Mouse (Mus musculus) retina, postnatal 1 day (tissue): ENCODE data around the gene Mogs.

Experiments
- DNase-seq: peaks from one replicate; pipeline ENCODE4 v3.0.0-alpha.2; 2012

Mogs gene

DNA sequence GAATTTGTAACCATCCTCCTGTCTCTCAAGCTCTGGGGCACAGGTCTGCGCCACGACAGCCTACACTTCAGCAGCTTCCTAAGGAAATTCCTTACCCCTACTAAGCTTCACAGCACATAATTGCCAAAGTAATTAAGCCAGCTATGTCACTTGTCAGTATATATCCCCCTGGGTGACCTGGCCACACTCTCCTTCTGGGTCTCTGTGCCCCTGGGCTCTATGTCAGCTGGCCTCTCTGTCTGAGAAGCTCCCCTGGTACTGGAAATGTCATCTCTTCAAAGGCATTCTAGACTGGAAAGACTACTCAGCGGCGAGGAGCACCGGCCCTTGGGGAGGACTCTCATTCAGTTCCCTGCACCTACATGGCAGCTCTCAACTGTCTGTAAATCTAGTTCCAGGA is 7.7 kb downstream of the Mogs start:
- no peak for DNase-seq

DNA sequence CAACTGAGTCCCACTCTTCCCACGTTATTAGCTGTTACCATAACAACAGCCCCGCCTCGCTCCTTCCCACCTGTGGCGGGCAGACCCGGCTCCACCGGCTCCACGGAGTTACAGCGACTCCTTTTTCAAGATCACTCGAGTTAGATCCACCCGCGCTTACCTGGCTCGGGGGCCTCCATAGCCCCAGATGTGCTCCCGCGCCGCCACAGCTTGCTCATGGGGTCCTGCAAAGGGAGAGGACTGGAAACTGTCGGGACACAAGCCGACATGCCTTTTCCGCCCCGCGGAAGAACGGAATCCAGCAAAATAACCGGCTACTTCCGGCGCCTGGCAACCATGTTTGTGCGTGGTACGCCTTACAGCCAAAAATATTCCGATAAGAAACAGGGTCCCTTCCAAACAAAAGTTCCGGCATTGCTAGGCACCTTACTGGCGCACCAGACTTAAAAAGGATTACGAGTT is 9.6 kb downstream of the Mogs start:
- DNase-seq = peak; percentile 98

DNA sequence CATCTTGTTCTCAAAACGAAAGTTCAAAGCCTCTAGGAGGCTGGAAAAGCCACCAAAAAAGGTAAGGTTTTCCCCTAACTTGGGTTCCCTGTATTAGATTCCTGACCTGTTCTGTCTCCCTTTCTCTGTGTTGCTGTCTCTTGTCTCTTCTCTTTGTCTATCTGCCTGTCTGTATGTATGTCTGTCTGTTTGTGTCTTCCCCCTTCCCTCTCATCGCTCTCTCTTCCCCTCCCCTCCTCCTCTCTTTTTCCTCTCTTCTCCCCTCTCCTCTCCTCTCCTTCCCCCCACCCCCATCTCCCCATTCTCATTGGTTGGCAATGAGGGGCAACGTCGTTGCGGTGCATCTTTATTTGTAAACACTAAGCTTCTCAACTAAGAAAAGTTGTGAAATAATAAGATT is 10.0 kb downstream of the Mogs start, which contains the start of gene Ino80b:
Ino80b (minus strand) TSS at position 101 of the 400 bp plus-strand sequence.
- DNase-seq = no peak

DNA sequence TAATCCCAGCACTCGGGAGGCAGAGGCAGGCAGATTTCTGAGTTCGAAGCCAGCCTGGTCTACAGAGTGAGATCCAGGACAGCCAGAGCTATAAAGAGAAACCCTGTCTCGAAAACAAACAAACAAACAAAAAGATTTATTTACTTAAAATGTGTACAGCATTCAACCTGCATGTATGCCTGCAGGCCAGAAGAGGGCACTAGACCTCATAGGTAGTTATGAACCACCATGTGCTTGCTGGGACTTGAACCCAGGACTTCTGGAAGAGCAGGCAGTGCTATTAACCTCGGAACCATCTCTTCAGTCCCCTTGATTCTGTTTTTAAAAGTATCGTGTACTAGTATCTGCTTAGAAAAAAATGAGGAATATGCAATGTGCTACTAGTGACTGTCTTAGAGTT is 12.1 kb downstream of the Mogs start:
- DNase-seq = no peak

DNA sequence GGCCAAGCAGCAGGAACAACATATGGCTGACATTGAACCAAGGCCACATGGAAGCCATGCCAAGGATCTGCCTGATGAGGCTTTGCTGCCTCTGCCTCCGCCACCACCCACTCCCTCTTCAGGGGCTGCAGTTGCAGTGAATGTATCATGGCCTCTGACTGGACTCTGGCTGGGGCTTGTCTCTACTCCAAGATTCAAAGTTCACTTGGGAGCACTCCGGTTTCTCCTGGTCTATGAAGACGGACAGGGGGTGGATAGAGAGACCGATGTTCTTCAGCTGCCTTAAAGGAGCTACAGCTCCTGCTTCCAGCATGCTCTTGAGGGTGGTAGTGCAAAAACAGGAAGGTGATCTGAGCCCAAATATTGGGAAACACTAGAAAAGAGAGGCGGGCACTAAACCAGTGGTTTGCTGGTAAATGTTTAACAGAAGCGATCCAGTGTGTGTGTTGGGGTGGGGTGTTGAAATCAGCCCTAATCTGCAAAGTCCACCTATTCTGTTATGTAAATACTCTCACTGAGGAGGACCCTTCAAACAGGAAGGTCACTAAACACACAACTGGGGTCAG is 16.3 kb downstream of the Mogs start:
- DNase-seq = no peak

DNA sequence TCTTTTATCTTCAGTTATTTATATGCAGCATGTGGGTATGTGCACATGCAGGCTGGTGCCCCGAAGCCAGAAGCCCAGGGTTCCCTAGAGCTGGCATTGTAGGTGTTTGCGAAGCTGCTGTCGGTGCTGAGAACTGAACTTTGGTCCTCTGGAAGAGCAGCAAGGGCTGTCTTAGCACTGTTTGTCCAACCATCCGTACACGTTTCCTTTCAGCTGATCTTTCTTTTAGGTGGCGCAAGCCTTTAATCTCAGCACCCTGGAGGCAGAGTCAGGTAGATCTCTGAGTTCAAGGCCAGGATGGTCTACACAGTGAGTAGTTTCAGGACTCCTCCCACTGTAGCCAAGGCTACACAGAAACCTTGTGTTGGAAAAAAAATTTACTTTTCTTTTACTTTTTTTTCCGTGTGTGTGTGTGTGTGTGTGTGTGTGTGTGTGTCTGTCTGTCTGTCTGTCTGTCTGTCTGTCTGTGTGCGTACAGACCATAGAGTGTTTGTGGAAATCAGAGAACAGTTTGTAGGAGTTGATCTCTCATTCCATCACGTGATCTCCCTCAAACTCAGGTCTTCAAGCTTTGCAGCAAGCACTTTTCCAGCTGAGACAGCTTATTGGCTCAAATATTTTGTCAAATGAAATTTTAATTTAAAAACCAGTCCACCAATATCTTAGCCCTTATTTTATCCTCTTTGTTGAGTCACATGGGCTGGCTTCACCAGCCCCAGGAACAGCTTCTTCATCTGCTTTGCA is 17.1 kb downstream of the Mogs start:
- DNase-seq = no peak

DNA sequence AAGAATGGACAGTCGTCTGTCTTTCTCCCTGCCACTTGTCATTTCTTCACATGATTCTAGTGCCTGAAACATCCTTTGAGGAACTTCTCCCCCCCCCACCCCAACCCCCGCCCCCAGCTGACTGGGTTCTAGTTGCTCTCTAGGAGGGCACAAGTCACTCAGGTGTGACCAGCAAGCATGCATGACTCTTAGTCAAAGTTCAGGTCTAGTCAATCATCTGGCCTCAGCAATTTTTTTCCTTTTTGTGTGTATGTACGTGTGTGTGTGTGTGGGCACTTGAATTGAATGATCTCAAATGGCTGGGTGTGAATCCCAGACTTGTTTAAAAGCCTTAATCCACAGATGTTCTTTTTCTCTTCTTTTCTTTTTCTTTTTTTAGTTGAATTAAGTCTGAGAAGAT is 18.9 kb downstream of the Mogs start:
- DNase-seq = no peak

DNA sequence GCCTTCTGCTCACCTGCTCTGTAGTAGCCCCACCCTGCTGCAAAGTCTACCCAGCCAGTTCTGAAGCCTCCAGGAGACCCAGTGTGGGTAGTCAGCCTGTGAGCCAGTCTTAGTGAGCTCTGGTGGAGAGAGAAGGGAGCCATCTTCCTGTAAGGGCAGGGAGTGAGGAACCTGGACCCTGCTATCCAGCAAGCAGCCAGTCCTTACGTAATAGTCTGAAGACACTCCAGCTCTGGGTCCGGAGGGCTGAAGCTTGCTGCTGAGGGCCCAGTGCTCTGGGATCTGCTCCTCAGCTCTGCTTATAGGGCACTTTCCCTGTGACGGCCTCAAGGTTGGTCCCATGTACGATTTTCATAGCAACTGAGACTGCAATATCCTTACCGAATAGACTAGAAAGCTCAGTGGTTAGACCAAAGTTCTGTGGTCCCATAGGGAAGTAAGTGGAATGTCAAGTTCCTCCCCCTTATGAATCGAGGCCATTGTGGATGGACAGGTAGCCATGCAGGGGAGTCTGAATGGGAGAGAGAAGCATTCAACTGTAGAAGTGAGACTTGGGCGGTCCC is 19.7 kb downstream of the Mogs start, which contains the start of gene Rtkn:
Rtkn (plus strand) TSS at position 513 of the 563 bp plus-strand sequence.
- DNase-seq = no peak

DNA sequence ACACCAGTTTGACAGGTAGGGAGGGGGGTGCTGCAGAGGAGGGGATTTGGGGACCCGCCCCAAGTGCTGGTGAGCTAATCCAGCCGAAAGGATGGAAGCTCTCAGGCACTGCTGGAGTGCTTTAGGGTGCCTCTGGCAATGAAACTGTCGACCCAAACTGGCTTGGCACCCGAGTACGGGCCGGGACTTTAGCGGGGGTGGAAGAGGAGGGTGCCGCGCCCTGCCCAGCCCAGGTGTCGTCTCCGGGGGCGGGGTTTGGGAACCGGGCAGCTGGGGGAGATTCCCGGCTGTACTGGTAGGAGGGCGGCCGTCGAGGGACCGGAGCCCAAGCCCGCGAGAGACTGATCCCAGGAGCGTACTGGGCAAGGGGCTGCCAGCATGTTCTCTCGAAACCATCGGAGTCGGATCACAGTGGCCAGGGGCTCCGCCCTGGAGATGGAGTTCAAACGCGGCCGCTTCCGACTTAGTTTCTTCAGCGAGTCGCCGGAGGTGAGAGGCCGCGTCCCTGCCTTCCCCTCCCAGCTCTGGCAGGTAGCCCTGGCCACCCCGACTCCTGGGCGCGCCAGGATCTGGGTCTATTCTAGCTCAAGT is 20.4 kb downstream of the Mogs start:
- no peak for DNase-seq

DNA sequence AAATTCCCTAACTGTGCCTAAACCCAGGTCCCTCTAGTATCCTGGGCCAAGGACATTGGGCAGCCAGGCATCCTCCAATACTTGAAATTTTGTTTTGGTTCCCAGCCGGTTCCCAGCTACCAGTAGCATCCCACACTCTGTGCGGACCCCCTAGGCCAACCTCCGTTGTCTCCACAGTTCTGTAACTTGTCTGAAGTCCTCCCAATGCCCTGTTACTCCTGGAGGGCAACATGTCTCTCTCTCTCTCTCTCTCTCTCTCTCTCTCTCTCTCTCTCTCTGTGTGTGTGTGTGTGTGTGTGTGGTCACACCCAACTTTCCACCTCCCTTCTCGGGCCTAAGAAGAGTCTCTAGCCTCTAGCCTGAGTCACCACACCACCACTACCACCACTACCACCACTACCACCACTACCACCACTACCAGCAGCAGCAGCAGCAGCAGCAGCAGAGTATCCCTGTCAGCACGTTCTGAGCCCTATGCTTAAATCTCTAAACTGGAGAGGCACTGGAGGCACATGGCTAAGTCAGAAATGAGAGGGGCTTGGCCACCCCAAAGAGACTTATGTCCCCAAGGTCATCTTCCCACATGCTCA is 21.1 kb downstream of the Mogs start:
- no peak for DNase-seq

DNA sequence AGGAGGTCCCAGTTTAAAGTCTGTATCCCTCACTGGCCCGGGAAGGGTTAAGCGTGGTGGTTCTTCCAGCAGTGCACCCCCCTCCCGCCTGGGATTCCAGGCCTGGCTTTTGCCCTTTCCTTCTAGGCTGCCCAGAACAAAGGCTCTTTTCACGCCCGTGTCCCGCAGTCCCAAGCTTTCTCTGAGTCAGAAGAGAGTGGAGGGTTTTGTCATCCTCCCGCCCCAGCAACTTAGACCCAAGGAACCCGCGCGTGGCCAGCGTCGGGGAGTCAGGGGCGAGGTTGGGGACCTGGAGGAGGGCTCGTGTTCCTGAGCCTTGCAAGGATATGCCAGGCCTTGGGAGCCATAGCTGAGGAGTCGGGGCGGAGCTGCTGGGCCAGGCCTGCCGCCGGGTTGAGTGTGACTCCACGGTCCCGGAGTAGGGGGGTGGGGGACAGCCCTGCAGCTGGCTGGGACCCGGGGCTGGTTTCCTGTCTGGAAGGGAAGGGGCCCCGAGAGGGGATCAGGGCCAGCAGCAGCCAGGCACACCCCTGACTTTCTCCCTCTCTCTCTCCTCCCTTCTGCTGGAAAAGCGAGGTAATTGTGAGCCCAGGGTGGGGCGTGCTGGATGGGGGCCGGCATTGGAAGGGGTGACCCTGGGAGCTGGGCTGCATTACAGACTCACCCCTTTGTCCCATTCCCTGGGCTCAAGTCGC is 21.7 kb downstream of the Mogs start:
- peak; percentile 83 for DNase-seq

DNA sequence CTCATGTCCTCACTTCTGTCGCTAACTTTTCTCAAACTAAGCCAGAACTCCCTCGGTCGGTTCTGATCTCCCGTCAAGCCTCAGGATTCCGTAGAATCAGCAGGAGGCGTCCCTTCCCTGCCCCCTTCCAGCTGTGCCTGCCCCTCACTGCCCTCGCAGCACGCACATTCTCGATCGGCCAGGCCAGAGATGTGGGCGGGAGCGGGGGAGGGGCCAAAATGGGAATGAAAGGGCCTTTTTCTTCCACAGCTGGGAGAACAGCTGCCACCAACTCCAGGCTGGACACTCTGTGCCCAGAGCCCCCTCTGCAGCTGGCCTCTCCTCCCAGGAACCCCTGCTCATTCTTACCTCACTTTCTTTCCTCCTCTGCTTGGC is 22.3 kb downstream of the Mogs start:
- DNase-seq = peak; percentile 87

DNA sequence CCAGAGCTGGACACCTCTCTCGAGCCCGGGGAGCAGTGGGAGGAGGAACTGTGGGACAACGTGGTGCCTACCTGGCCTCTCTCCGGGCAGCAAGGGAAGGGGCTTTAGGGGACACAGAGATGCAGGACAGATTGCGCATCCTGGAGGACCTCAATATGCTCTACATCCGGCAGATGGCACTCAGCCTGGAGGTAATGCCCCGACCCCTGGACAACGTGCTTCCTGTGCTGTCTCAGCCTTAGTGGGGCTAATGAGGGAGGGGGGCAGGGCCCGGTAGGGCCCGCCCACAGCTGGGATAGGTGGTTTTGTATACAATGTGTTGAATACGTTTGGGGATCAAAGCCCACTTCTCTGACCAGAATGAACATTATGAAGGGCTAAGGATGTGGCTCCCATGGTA is 22.8 kb downstream of the Mogs start:
- DNase-seq = peak; percentile 81

DNA sequence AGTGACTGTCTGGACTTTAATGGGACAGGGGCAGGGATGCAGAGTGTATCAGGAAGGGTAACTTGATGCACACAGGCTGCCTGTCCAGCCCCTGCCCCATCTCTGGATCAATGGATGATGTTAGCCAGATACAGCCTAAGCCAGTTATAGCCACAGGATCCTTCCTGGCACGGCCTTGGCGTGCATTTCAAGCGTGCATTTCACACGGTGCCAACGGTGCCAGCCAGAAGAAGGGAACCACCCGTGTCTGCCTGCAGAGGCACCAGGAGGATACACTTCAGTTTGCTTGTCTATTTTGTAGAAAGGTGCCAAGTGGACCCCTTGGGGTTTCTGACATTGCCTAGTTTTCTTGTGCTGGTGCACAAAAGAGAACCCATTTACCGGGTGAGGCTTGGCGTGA is 24.7 kb downstream of the Mogs start:
- no peak for DNase-seq

DNA sequence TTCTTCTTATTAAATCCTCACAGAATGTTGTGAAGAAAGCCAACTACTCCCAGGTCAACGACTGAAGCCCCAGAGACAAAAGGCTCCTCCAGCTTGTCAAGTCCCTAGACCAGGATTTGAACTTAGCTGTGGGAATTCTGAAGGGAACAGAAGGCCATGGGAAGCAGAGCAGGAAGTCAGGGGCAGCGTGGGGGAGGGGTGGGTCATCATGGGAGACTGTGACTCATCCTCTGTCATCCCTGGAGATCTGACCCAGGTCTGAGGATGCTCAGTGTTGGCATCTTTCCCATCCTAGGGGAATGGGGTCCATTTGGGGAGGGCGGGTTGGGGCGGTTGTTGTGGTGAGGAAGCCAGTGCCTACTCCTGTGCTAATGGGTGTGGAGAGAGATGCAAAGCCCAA is 26.3 kb downstream of the Mogs start:
- peak; percentile 44 for DNase-seq

DNA sequence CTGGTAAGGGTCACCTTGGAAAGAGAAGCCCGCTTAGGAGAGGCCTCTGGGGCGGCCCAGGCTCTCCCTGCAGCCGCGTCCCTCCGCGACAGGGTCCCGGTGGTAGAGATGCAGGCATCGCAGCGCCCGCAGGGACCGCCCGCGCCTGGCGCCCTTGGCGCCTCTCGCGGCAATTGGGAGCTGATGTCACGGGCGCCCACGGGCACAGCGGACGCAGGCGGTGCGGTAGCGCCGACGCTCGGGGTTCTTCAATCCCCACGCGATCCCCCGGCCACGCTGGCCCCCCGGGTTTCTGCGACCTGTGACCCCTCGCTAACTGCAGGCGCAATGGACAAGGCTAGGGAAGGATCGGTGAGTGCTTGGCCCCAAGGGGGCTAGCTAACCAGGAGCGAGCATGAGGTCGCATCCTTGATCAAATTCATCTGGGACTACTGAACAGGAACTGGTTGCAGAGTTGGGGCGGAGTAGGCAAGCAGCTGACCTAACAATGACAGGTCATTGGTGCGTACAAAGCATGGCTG is 27.0 kb downstream of the Mogs start:
- peak; percentile 56 for DNase-seq

DNA sequence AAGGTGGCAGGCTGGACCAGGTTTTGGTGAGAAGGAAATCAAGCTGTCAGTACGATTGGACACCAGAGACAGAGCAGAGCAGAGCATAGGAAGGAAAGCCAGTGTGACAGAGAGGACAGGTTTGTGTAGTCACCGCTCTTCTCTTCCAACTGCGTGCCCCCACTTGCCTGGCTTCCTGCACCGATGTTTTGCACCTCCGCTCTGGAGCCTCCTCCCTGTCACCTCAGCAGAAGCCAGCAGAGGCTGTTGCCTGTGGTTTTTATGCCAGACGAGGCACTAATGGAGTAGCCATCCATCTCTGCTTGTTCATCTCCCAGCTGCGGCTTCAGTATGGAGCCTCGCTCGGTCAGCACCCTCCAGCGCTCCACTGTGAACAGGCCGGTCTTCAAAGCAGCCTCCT is 27.6 kb downstream of the Mogs start:
- no peak for DNase-seq

DNA sequence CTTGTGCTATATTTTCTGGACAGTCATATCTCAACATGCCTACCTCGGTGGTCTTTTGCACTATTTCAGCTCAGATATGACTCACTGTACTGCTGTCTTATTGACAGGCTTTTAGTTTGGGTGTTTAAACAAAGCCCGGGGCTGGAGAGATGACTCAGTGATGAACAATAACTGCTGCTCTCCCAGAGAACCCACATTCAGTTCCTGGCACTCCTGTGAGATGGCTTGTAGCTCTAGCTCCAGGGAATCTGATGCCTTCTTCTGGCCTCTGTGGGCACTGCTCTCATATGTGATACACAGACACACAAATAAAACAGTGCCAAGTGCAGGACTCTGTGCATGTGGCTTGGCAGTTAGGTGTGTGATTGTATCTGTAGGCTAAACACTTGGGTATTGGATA is 29.9 kb downstream of the Mogs start:
- no peak for DNase-seq

DNA sequence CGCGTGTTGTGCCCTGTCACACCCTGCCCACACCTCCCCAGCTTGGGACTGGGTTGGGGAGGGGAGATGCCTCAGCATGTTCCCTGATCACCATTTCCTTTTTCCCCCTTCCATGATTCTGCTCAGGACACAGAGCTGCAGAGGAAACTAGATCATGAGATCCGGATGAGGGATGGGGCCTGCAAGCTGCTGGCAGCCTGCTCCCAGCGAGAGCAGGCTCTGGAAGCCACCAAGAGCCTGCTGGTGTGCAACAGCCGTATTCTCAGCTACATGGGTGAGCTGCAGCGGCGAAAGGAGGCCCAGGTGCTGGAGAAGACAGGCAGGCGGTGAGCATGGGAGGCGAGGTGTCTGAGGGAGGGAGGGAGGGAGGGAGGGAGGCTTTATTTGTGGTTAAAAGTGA is 30.5 kb downstream of the Mogs start:
- DNase-seq = no peak

DNA sequence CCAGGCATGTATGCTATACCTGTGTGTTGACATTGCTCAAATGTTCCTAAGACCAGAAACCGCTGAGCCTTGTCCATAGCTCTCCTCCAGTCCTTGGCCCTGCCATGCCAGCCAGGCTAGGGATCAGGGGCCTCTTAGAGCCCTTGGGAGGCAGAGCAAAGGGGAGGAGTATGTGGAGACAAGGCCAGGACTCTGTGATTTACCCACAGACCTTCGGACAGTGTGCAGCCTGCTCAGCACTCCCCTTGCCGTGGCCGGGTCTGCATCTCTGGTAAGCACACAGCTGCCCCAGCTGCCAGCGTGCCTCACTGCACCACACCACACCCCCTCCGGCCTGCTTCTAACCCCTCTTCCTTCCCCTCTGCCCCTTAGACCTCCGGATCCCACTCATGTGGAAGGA is 32.0 kb downstream of the Mogs start:
- no peak for DNase-seq

DNA sequence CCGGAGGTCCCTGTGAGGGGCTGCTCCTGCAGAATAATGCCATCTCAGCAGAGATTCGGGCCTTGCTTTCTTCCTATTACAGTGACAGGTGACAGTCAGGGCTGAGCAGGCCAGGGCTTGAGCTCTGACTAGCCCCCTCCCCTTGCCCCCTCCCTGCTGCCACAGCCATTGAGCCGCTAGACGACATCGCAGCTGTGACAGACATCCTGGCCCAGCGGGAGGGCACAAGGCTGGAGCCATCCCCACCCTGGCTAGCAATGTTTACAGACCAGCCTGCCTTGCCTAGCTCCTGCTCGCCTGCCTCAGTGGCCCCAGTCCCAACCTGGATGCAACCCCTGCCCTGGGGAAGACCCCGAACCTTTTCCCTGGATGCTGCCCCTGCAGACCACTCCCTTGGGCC is 36.4 kb downstream of the Mogs start:
- DNase-seq = peak; percentile 35

DNA sequence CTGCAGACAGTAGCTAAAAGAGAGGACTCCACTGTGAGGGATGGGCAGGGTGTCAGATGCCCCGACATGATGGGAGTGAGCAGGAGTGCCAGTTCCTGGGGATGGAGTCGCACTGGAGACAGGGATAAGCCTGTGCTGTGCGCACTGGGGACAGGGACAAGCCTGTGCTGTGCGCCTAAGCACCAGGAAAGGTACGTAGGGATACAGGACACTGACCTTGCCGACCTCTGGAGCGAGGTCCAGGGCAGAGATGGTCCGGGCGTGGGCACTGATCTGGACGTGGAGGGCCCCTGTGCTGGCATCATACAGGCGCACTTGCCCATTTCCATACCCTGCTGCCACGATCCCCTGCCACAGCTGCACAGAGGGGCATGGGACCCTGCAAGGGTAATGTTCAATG is 37.7 kb downstream of the Mogs start:
- no peak for DNase-seq

DNA sequence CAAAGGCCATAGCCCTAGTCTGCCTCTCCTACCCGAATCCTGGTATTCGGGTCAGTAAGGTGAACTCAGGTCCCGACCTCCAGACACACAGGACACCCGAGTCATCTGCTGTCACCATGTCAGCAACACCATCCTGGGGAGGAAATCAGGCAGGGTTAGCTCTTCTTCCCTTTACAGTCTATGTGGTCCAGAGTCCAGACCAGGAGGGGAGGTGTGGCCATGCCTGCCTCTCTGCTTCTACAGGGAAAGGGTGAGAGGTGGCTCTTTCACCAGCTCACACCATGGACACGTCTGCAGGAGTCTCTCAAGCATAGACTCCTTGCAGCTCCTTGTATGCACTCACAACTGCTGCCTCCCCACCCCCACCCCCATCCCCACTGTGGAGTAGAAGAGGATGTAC is 38.2 kb downstream of the Mogs start:
- no peak for DNase-seq
